Mouse (Mus musculus): ENCODE measurements around the gene Smyd4. TPM values are rescaled to one million over a fixed set of nuclear protein-coding genes. Genes with fewer than 3 reads are reported as not detected.
A peak's percentile ranks its signal among the peaks of the same experiment; 100 is the strongest.

The Smyd4 gene
- polyA plus RNA-seq, 1 experiment from 2014 or later = 3.1 TPM

GRCm38 (mm10) chr11:75324433-75324832, 23.8 kb upstream of the Smyd4 start:
- Histone ChIP-seq H3K27me3 (ENCODE audit: insufficient read depth, low read length) (no peaks in the 10 kb centered on the region), H3K4me3 (ENCODE audit: low read depth, low read length) (no peak overlapping the region), H3K4me2 (ENCODE audit: low read depth, low read length) (no peak overlapping the region), H3K9ac (replicated peaks) (no peak overlapping the region), H3K27ac (ENCODE audit: low read depth) (no peak overlapping the region), H3K9me3 (ENCODE audit: low read length) (no peaks in the 10 kb centered on the region), H3K4me1 (ENCODE audit: insufficient read depth) (peaks cover 16% of the 10 kb centered on the region), H3K36me3 (replicated peaks; ENCODE audit: insufficient read depth, low read length) (peaks cover 13% of the 10 kb centered on the region)
- TF ChIP-seq EP300 (IDR thresholded peaks at IDR 0.05; ENCODE audit: low read depth) = no peak
- TF ChIP-seq CTCF (IDR thresholded peaks at IDR 0.05; ENCODE audit: low read depth) = no peak
- no peak for DNase-seq
- ATAC-seq = no peak
- 76% methylated on average over 2 of the region's 2 CpGs for WGBS (ENCODE audit: insufficient replicate concordance)

- no peak for TF ChIP-seq EP300 (IDR thresholded peaks at IDR 0.05; ENCODE audit: low read depth)
- Histone ChIP-seq H3K9ac (replicated peaks) (no peak overlapping the region), H3K4me2 (ENCODE audit: low read depth, low read length) (0 out of 2 replicates have a peak overlapping the region, but pooled peaks have one; percentile 24), H3K9me3 (ENCODE audit: low read length) (no peaks in the 10 kb centered on the region), H3K4me3 (ENCODE audit: low read depth, low read length) (no peak overlapping the region), H3K36me3 (replicated peaks; ENCODE audit: insufficient read depth, low read length) (peaks cover 13% of the 10 kb centered on the region), H3K27me3 (ENCODE audit: insufficient read depth, low read length) (no peaks in the 10 kb centered on the region), H3K27ac (ENCODE audit: low read depth) (peak overlapping the region; percentile 23; the same call in 1 of the 2 replicates), H3K4me1 (ENCODE audit: insufficient read depth) (peaks cover 16% of the 10 kb centered on the region)
- WGBS (ENCODE audit: insufficient replicate concordance) = 66% methylated on average over 16 of the region's 16 CpGs
- DNase-seq (no peak), ATAC-seq (no peak; the same call in 1 of the 2 replicates)
Measured at GRCm38 (mm10) chr11:75325116-75325968, 22.9 kb upstream of the Smyd4 start.

GRCm38 (mm10) chr11:75325969-75326311, 22.3 kb upstream of the Smyd4 start:
- TF ChIP-seq EP300 (IDR thresholded peaks at IDR 0.05; ENCODE audit: low read depth) (no peak), CTCF (IDR thresholded peaks at IDR 0.05; ENCODE audit: low read depth) (no peak)
- H3K36me3 ChIP-seq (replicated peaks; ENCODE audit: insufficient read depth, low read length) = peaks cover 15% of the 10 kb centered on the region
- H3K27ac ChIP-seq (ENCODE audit: low read depth) = peak overlapping the region; percentile 23; the same call in 1 of the 2 replicates
- no peak for DNase-seq
- no peaks in the 10 kb centered on the region for H3K9me3 ChIP-seq (ENCODE audit: low read length)
- H3K9ac ChIP-seq (replicated peaks) = no peak overlapping the region
- H3K4me3 ChIP-seq (ENCODE audit: low read depth, low read length) = no peak overlapping the region
- peaks cover 16% of the 10 kb centered on the region for H3K4me1 ChIP-seq (ENCODE audit: insufficient read depth)
- ATAC-seq = peak; percentile 76; the same call in 1 of the 2 replicates
- 0 out of 2 replicates have a peak overlapping the region, but pooled peaks have one; percentile 24 for H3K4me2 ChIP-seq (ENCODE audit: low read depth, low read length)
- no peaks in the 10 kb centered on the region for H3K27me3 ChIP-seq (ENCODE audit: insufficient read depth, low read length)
- WGBS (ENCODE audit: insufficient replicate concordance) = 35% methylated on average over 7 of the region's 7 CpGs

DNA sequence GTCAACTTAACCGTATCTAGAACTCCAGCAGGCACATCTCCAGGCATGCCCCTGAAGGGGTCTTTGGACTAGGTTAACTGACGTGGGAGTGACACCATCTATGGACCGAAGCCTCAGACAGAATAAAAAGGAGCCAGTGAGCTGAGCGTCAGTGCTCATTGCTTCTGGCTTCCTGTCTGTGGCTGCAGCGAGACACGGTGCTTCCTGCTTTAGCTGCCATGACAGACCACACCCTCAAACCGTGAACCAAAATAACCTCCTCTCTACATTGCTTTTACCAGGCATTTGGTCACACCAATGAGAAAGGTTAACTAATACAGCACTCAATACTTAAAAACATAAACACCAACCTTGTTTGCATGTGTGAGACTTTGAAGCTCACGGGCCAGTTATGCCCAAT, 11.6 kb upstream of the Smyd4 start:
- Histone ChIP-seq H3K27me3 (ENCODE audit: insufficient read depth, low read length) (no peaks in the 10 kb centered on the region), H3K4me3 (ENCODE audit: low read depth, low read length) (no peak overlapping the region), H3K4me2 (ENCODE audit: low read depth, low read length) (peak overlapping the region; percentile 22; the same call in 1 of the 2 replicates), H3K9ac (replicated peaks) (no peak overlapping the region; the same call in 1 of the 2 replicates), H3K4me1 (ENCODE audit: insufficient read depth) (no peaks in the 10 kb centered on the region; the same call in none of the 2 replicates), H3K27ac (ENCODE audit: low read depth) (peak overlapping the region; percentile 39; the same call in 1 of the 2 replicates), H3K36me3 (replicated peaks; ENCODE audit: insufficient read depth, low read length) (peaks cover 58% of the 10 kb centered on the region), H3K9me3 (ENCODE audit: low read length) (no peaks in the 10 kb centered on the region)
- peak; percentile 27; the same call in 1 of the 2 replicates for ATAC-seq
- WGBS (ENCODE audit: insufficient replicate concordance) = 40% methylated on average over 8 of the region's 8 CpGs
- DNase-seq = no peak
- TF ChIP-seq EP300 (IDR thresholded peaks at IDR 0.05; ENCODE audit: low read depth) (no peak), CTCF (IDR thresholded peaks at IDR 0.05; ENCODE audit: low read depth) (no peak)

DNA sequence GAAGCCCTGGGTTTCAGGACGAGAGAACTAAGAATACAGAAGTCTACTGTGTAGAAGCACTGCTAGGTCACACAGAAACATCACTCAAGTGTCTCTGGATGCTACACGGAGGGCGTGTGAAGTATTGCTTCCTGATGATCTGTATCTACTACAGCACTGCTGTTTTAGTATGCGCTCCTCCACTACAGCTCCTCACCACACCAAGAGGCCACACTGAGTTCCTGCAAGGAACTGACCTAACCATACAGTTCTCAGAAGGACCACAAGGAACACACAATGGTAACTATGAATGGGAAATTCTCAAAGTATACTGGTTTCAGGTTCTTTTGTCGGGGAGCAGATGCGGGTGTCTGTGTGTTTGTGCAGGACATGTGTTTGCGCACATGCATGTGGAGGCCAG, 11.0 kb upstream of the Smyd4 start:
- H3K27ac ChIP-seq (ENCODE audit: low read depth) = no peak overlapping the region; the same call in 1 of the 2 replicates
- WGBS (ENCODE audit: insufficient replicate concordance) = 72% methylated on average over 7 of the region's 7 CpGs
- DNase-seq = no peak
- peaks cover 55% of the 10 kb centered on the region for H3K36me3 ChIP-seq (replicated peaks; ENCODE audit: insufficient read depth, low read length)
- no peak overlapping the region for H3K4me2 ChIP-seq (ENCODE audit: low read depth, low read length)
- H3K4me3 ChIP-seq (ENCODE audit: low read depth, low read length) = no peak overlapping the region
- TF ChIP-seq EP300 (IDR thresholded peaks at IDR 0.05; ENCODE audit: low read depth) (no peak), CTCF (IDR thresholded peaks at IDR 0.05; ENCODE audit: low read depth) (no peak)
- peak; percentile 35; the same call in 1 of the 2 replicates for ATAC-seq
- no peak overlapping the region; the same call in 1 of the 2 replicates for H3K9ac ChIP-seq (replicated peaks)
- no peaks in the 10 kb centered on the region for H3K9me3 ChIP-seq (ENCODE audit: low read length)
- no peaks in the 10 kb centered on the region for H3K27me3 ChIP-seq (ENCODE audit: insufficient read depth, low read length)
- no peaks in the 10 kb centered on the region; the same call in none of the 2 replicates for H3K4me1 ChIP-seq (ENCODE audit: insufficient read depth)

GRCm38 (mm10) chr11:75340076-75340475, 8.2 kb upstream of the Smyd4 start:
- ATAC-seq (no peak), DNase-seq (no peak)
- Histone ChIP-seq H3K27me3 (ENCODE audit: insufficient read depth, low read length) (no peaks in the 10 kb centered on the region), H3K4me1 (ENCODE audit: insufficient read depth) (peaks cover 3% of the 10 kb centered on the region), H3K4me3 (ENCODE audit: low read depth, low read length) (no peak overlapping the region), H3K9ac (replicated peaks) (no peak overlapping the region), H3K36me3 (replicated peaks; ENCODE audit: insufficient read depth, low read length) (peaks cover 49% of the 10 kb centered on the region), H3K9me3 (ENCODE audit: low read length) (no peaks in the 10 kb centered on the region), H3K4me2 (ENCODE audit: low read depth, low read length) (no peak overlapping the region), H3K27ac (ENCODE audit: low read depth) (no peak overlapping the region)
- TF ChIP-seq CTCF (IDR thresholded peaks at IDR 0.05; ENCODE audit: low read depth) (no peak), EP300 (IDR thresholded peaks at IDR 0.05; ENCODE audit: low read depth) (peak; percentile 9; the same call in 1 of the 2 replicates)
- WGBS (ENCODE audit: insufficient replicate concordance) = 92% methylated on average over 14 of the region's 14 CpGs
